Mouse (Mus musculus) ovary, postnatal 10 days (tissue): Measurements from ENCODE around the gene Rtp1.
A peak's percentile ranks its signal among the peaks of the same experiment; 100 is the strongest.

Experiments used
- DNase-seq: peaks from one replicate; pipeline ENCODE4 v3.0.0; 2022; ENCODE audit warnings: low spot score

Gene Rtp1

GRCm38 (mm10) chr16:23428647-23429319 is at the start of gene Rtp1:
TSS of gene Rtp1 (plus strand) at chr16:23429133.
- no peak for DNase-seq

- no peak for DNase-seq
Measured at GRCm38 (mm10) chr16:23379536-23380230, 49.2 kb upstream of the Rtp1 start.

- DNase-seq: no peak
Measured at GRCm38 (mm10) chr16:23384304-23384703, 44.6 kb upstream of the Rtp1 start.

- DNase-seq: no peak
Measured at GRCm38 (mm10) chr16:23397931-23398330, 31.0 kb upstream of the Rtp1 start.

- DNase-seq: no peak
Measured at GRCm38 (mm10) chr16:23401463-23401862, 27.5 kb upstream of the Rtp1 start.

GRCm38 (mm10) chr16:23401959-23402358 is 27.0 kb upstream of the Rtp1 start:
- DNase-seq: no peak

- DNase-seq: peak; percentile 58
Measured at GRCm38 (mm10) chr16:23403008-23403755, 25.8 kb upstream of the Rtp1 start.

- no peak for DNase-seq
Measured at GRCm38 (mm10) chr16:23412930-23413329, 16.0 kb upstream of the Rtp1 start.

- DNase-seq: no peak
Measured at GRCm38 (mm10) chr16:23416261-23416656, 12.7 kb upstream of the Rtp1 start.

- no peak for DNase-seq
Measured at GRCm38 (mm10) chr16:23416657-23417293, 12.2 kb upstream of the Rtp1 start.

GRCm38 (mm10) chr16:23417456-23418240 is 11.3 kb upstream of the Rtp1 start:
- no peak for DNase-seq

GRCm38 (mm10) chr16:23419565-23420085 is 9.3 kb upstream of the Rtp1 start:
- DNase-seq: no peak

GRCm38 (mm10) chr16:23423825-23424224 is 5.1 kb upstream of the Rtp1 start:
- DNase-seq: no peak

- DNase-seq: no peak
Measured at GRCm38 (mm10) chr16:23427701-23428100, 1.2 kb upstream of the Rtp1 start.

GRCm38 (mm10) chr16:23429991-23430390 is 1.1 kb downstream of the Rtp1 start:
- no peak for DNase-seq

GRCm38 (mm10) chr16:23437404-23438166 is 8.7 kb downstream of the Rtp1 start:
- DNase-seq: no peak

- DNase-seq: no peak
Measured at GRCm38 (mm10) chr16:23444231-23444630, 15.3 kb downstream of the Rtp1 start.

GRCm38 (mm10) chr16:23449946-23450345 is 21.0 kb downstream of the Rtp1 start:
- DNase-seq: no peak

GRCm38 (mm10) chr16:23450816-23451215 is 21.9 kb downstream of the Rtp1 start:
- DNase-seq: no peak

- peak; percentile 19 for DNase-seq
Measured at GRCm38 (mm10) chr16:23452476-23452875, 23.5 kb downstream of the Rtp1 start.

- DNase-seq: no peak
Measured at GRCm38 (mm10) chr16:23454376-23454775, 25.4 kb downstream of the Rtp1 start.
